Mouse (Mus musculus): Measurements from ENCODE around the gene Tarsl2.
A peak's percentile ranks its signal among the peaks of the same experiment; 100 is the strongest.

The Tarsl2 gene

GRCm38 (mm10) chr7:65737286-65738040 lies 92.8 kb downstream of the Tarsl2 start:
- DNase-seq (ENCODE audit: low spot score in 2 of 2): peak in 1 of 2 experiments; percentile 7
